Mouse (Mus musculus) bone marrow macrophage, adult 2 months (primary cell): ENCODE data around the gene Akr1cl.

Source experiments
- CTCF ChIP-seq: IDR thresholded peaks from 2 replicates; pipeline ENCODE4 v1.5.1; 2012; ENCODE audit warnings: low read depth, mild to moderate bottlenecking, low read length, moderate library complexity
- POLR2A ChIP-seq: IDR thresholded peaks from 2 replicates; pipeline ENCODE4 v1.6.1; 2012; ENCODE audit warnings: mild to moderate bottlenecking, low read depth, low read length, borderline replicate concordance

DNA sequence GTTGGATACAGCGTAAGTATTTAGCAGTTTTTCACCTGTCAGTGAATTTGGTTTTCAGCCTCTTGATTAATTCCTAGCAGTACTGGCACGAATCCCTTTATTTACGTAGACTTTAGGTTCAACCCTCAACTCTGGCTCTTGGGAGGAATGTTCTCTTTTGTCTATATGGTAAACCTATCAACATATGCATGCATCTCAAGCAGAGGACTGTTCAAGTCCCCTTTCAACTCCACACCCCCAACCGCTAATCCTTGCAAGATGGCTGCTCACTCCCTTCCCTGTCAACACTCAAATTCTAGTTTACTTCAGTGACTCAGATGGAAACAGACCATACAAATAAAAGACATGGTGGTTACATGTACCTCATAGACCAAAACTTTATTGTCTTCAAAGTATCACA is 19.8 kb downstream of the Akr1cl start:
- TF ChIP-seq CTCF (no peak), POLR2A (no peak)
